Mouse (Mus musculus): Measurements from ENCODE around the gene Zbtb48. TPM values are rescaled to one million over a fixed set of nuclear protein-coding genes. Genes with fewer than 3 reads are reported as not detected.

Gene Zbtb48
- polyA plus RNA-seq, 1 experiment, result 13.6 TPM

DNA sequence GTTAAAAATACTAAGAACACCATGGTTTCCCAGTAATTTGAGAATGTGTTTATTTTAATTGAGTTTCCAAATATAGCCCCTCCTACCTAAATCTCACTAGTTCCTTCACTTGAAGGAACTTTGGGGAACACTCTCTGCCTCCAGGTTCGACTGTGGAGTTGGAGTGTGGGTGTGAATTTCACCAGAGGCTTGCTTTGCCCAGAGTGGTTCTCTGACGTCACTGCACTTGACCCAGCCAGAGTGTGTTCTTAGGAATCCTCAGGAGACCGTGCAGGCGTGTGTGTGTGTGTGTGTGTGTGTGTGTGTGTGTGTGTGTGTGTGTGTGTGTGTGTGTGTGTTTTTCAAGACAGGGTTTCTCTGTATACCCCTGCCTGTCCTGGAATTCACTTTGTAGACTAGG, 26.6 kb downstream of the Zbtb48 start:
- Histone ChIP-seq H3K27me3 (ENCODE audit: control insufficient read depth, insufficient read depth, low read length) (no peaks in the 10 kb centered on the region), H3K4me1 (ENCODE audit: control insufficient read depth, insufficient read depth, insufficient read length, low read length) (no peaks in the 10 kb centered on the region), H3K36me3 (ENCODE audit: control insufficient read depth, insufficient read depth, low read length) (no peaks in the 10 kb centered on the region), H3K27ac (ENCODE audit: insufficient read depth, low read depth, low read length) (no peak overlapping the region), H3K4me3 (ENCODE audit: low read depth, low read length) (no peak overlapping the region)
- 42% methylated on average over 4 of the region's 4 CpGs for WGBS
- TF ChIP-seq CTCF (IDR thresholded peaks at IDR 0.05; ENCODE audit: extremely low read depth, insufficient read length, insufficient replicate concordance, low read depth, low read length) (no peak), POLR2A (IDR thresholded peaks at IDR 0.05; ENCODE audit: low read depth, low read length) (no peak)

- TF ChIP-seq CTCF (IDR thresholded peaks at IDR 0.05; ENCODE audit: extremely low read depth, insufficient read length, insufficient replicate concordance, low read depth, low read length), result no peak
- H3K27me3 ChIP-seq (ENCODE audit: control insufficient read depth, insufficient read depth, low read length), result no peaks in the 10 kb centered on the region
- H3K4me3 ChIP-seq (ENCODE audit: low read depth, low read length), result no peak overlapping the region
- 61% methylated on average over 3 of the region's 3 CpGs for WGBS
- H3K4me1 ChIP-seq (ENCODE audit: control insufficient read depth, insufficient read depth, insufficient read length, low read length), result peaks cover 2% of the 10 kb centered on the region
- no peaks in the 10 kb centered on the region for H3K36me3 ChIP-seq (ENCODE audit: control insufficient read depth, insufficient read depth, low read length)
- H3K27ac ChIP-seq (ENCODE audit: insufficient read depth, low read depth, low read length), result no peak overlapping the region
Measured at GRCm38 (mm10) chr4:151999481-151999880, 28.0 kb downstream of the Zbtb48 start.

DNA sequence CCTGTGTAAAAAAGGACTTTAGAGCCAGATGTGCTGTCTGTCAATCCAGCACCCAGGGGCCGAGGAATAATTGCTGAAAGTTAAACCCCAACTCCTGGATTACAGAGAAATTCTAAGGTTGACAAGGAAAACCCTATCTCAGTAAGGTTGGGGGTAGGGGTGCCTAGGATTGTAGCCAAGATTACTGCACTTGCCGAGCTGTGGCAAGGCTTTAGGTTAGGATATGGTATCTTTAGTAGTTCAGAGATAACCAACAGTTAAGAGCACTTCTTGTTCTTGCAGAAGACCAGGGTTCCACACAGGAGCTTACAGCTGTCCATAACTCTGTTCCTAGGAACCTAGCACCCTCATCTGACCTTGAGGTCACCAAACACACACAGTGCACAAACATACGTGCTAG, 29.8 kb downstream of the Zbtb48 start:
- Histone ChIP-seq H3K4me3 (ENCODE audit: low read depth, low read length) (no peak overlapping the region), H3K36me3 (ENCODE audit: control insufficient read depth, insufficient read depth, low read length) (no peaks in the 10 kb centered on the region), H3K27me3 (ENCODE audit: control insufficient read depth, insufficient read depth, low read length) (no peaks in the 10 kb centered on the region), H3K27ac (ENCODE audit: insufficient read depth, low read depth, low read length) (no peak overlapping the region), H3K4me1 (ENCODE audit: control insufficient read depth, insufficient read depth, insufficient read length, low read length) (peaks cover 4% of the 10 kb centered on the region)
- WGBS, result 53% methylated on average over 3 of the region's 3 CpGs
- TF ChIP-seq POLR2A (IDR thresholded peaks at IDR 0.05; ENCODE audit: low read depth, low read length), result no peak
- no peak for TF ChIP-seq CTCF (IDR thresholded peaks at IDR 0.05; ENCODE audit: extremely low read depth, insufficient read length, insufficient replicate concordance, low read depth, low read length)

DNA sequence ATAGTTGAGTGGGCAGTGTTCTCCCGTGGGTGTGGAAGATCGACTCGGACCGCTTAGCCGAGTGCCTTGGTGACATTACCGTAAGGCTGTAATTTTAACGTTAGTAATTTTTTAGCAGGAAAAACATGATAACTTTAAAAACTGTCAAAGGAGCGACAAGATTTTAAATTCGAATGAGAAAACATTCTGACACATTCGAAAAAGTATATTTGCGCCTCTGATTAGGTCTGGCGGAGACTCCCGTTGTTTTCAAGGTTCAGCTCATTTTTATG, 30.6 kb downstream of the Zbtb48 start:
- Histone ChIP-seq H3K4me1 (ENCODE audit: control insufficient read depth, insufficient read depth, insufficient read length, low read length) (peaks cover 4% of the 10 kb centered on the region), H3K27me3 (ENCODE audit: control insufficient read depth, insufficient read depth, low read length) (no peaks in the 10 kb centered on the region), H3K4me3 (ENCODE audit: low read depth, low read length) (peak overlapping the region; percentile 99), H3K27ac (ENCODE audit: insufficient read depth, low read depth, low read length) (peak overlapping the region; percentile 88), H3K36me3 (ENCODE audit: control insufficient read depth, insufficient read depth, low read length) (peaks cover 6% of the 10 kb centered on the region)
- TF ChIP-seq POLR2A (IDR thresholded peaks at IDR 0.05; ENCODE audit: low read depth, low read length) (no peak), CTCF (IDR thresholded peaks at IDR 0.05; ENCODE audit: extremely low read depth, insufficient read length, insufficient replicate concordance, low read depth, low read length) (no peak)
- WGBS, result 1% methylated on average over 13 of the region's 13 CpGs

DNA sequence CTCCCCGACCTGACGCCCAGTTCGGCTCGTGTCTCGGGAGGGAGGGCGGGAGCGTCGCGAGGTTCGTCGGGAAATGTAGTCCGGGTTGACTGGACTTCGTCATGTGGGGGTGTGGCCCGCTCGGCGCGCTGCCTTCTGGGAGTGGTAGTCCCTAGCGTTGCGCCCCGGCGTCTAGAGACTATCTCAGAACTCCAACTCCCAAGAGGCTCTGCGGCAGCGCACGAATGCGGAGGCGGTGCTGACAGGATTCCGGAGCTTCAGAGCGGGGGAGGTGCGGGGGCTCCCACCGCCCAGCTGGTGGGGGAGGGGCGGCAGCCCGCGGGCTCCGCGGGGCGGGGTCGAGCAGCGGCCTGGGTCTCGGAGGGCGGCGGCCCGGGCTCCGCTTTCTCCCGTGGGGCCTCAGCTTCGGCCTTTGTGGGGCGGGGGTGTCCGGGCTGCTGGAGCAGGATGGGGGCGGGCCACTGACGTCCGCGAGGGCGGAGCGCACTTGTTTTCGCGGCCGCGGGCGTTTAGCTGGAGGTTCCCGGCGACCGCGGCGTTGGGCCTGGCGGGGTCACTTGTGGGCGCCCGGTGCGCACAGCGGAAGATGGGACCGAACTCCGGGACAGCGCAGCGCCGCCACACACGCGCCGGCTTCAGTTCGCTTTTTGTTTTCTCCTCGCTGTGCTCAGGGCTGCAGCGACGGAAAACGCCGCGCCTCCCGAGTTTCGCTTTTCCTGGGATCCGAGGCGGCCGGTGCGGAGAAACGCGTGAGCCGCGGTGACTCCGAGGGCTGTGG, 31.1 kb downstream of the Zbtb48 start, which contains the start of gene Phf13:
Gene Phf13 (minus strand): TSS at position 86 of the 778 bp plus-strand sequence.
- H3K27ac ChIP-seq (ENCODE audit: insufficient read depth, low read depth, low read length), result peak within 1 kb of the TSS; percentile 88
- peaks cover 10% of the 10 kb centered on the region for H3K36me3 ChIP-seq (ENCODE audit: control insufficient read depth, insufficient read depth, low read length)
- peak within 1 kb of the TSS; percentile 99 for H3K4me3 ChIP-seq (ENCODE audit: low read depth, low read length)
- H3K4me1 ChIP-seq (ENCODE audit: control insufficient read depth, insufficient read depth, insufficient read length, low read length), result peaks cover 4% of the 10 kb centered on the region
- TF ChIP-seq CTCF (IDR thresholded peaks at IDR 0.05; ENCODE audit: extremely low read depth, insufficient read length, insufficient replicate concordance, low read depth, low read length), result no peak
- peak; percentile 58; the same call in 1 of the 2 replicates for TF ChIP-seq POLR2A (IDR thresholded peaks at IDR 0.05; ENCODE audit: low read depth, low read length)
- no peaks in the 10 kb centered on the region for H3K27me3 ChIP-seq (ENCODE audit: control insufficient read depth, insufficient read depth, low read length)
- under 1% methylated on average over 94 of the region's 94 CpGs for WGBS

- peaks cover 15% of the 10 kb centered on the region for H3K36me3 ChIP-seq (ENCODE audit: control insufficient read depth, insufficient read depth, low read length)
- H3K27me3 ChIP-seq (ENCODE audit: control insufficient read depth, insufficient read depth, low read length), result no peaks in the 10 kb centered on the region
- peak overlapping the region; percentile 99 for H3K4me3 ChIP-seq (ENCODE audit: low read depth, low read length)
- 1% methylated on average over 108 of the region's 111 CpGs for WGBS
- peak overlapping the region; percentile 53 for H3K27ac ChIP-seq (ENCODE audit: insufficient read depth, low read depth, low read length)
- TF ChIP-seq POLR2A (IDR thresholded peaks at IDR 0.05; ENCODE audit: low read depth, low read length) (no peak), CTCF (IDR thresholded peaks at IDR 0.05; ENCODE audit: extremely low read depth, insufficient read length, insufficient replicate concordance, low read depth, low read length) (no peak)
- peaks cover 4% of the 10 kb centered on the region for H3K4me1 ChIP-seq (ENCODE audit: control insufficient read depth, insufficient read depth, insufficient read length, low read length)
Measured at GRCm38 (mm10) chr4:151995371-151996172, 31.9 kb downstream of the Zbtb48 start.

Measured in small intestine, adult 2 months (tissue).